Mouse (Mus musculus) limb, embryonic 14.5 days (tissue): Measurements from ENCODE around the gene Ppp2r5e. TPM values are rescaled to one million over a fixed set of nuclear protein-coding genes. Genes with fewer than 3 reads are reported as not detected.

Source experiments
- ATAC-seq: fragments of 200-750 bp; cut with Nextera tagmentation; 2 replicates; pipeline ENCODE4 v1.8.0; 2017; ENCODE audit warnings: low read depth, moderate number of reproducible peaks, moderate TSS enrichment; ENCODE audit not compliant: low FRiP score
- DNase-seq: peaks from one replicate; pipeline ENCODE4 v3.0.0-alpha.2; 2015; ENCODE audit warnings: low spot score
- H3K27ac ChIP-seq: fragments of 300-500 bp; sonication (generic); replicated peaks from 2 replicates; pipeline ENCODE4 v1.5.1; 2014; ENCODE audit warnings: low read depth, mild to moderate bottlenecking, low read length, moderate library complexity, mixed read lengths
- H3K27me3 ChIP-seq: fragments of 300-500 bp; sonication (generic); 2 replicates; pipeline ENCODE4 v1.6.1; 2014; ENCODE audit warnings: low read length, mixed read lengths; ENCODE audit not compliant: control insufficient read depth, insufficient read depth
- H3K36me3 ChIP-seq: fragments of 300-500 bp; sonication (generic); 2 replicates; pipeline ENCODE4 v1.6.1; 2014; ENCODE audit warnings: mild to moderate bottlenecking, low read length, moderate library complexity, mixed read lengths; ENCODE audit not compliant: control insufficient read depth, insufficient read depth
- H3K4me1 ChIP-seq: fragments of 300-500 bp; sonication (generic); 2 replicates; pipeline ENCODE4 v1.6.1; 2014; ENCODE audit warnings: antibody characterized with exemption, low read length, mixed read lengths; ENCODE audit not compliant: control insufficient read depth, insufficient read depth
- H3K4me2 ChIP-seq: fragments of 300-500 bp; sonication (generic); replicated peaks from 2 replicates; pipeline ENCODE4 v1.6.1; 2014; ENCODE audit warnings: low read depth, mild to moderate bottlenecking, low read length, moderate library complexity; ENCODE audit not compliant: severe bottlenecking
- H3K4me3 ChIP-seq: fragments of 300-500 bp; sonication (generic); replicated peaks from 2 replicates; pipeline ENCODE4 v1.5.1; 2014; ENCODE audit warnings: low read length
- H3K9ac ChIP-seq: fragments of 300-500 bp; sonication (generic); 2 replicates; pipeline ENCODE4 v1.6.1; 2014; ENCODE audit warnings: mild to moderate bottlenecking, low read depth, low read length, moderate library complexity; ENCODE audit not compliant: severe bottlenecking
- H3K9me3 ChIP-seq: fragments of 300-500 bp; sonication (generic); 2 replicates; pipeline ENCODE4 v1.6.1; 2016; ENCODE audit warnings: low read length; ENCODE audit not compliant: control insufficient read depth
- POLR2A ChIP-seq: fragments of 200-500 bp; IDR thresholded peaks from 2 replicates; pipeline ENCODE4 v1.8.0; 2012; ENCODE audit warnings: inconsistent platforms, mild to moderate bottlenecking, moderate library complexity, borderline replicate concordance; ENCODE audit not compliant: insufficient read depth, insufficient read length; ENCODE audit errors: extremely low read depth
- WGBS: fragments of 180-500 bp; shearing (Covaris S2); extraction: QIAGEN DNeasy Blood & Tissue Kit; methylation state at CpG from one replicate; pipeline ENCODE4 v1.1.7; 2014; 5-methylcytosine and 5-hydroxymethylcytosine counted together
- polyA plus RNA-seq, 2 experiments: library from polyadenylated mRNA; depleted of rRNA in 1 of 2; stranded (reverse) in 1 of 2; unstranded in 1 of 2; fragments of >200 nt; fragmentation: Nextera tagmentation in 1 of 2; extraction: Ambion mirVana in 1 of 2; gene quantifications; 2 replicates each; pipeline versions ENCODE4 v1.2.1 to v1.2.3; 2012 to 2014

Ppp2r5e gene
- polyA plus RNA-seq, 2 experiments, result 17.6 to 27.3 TPM

DNA sequence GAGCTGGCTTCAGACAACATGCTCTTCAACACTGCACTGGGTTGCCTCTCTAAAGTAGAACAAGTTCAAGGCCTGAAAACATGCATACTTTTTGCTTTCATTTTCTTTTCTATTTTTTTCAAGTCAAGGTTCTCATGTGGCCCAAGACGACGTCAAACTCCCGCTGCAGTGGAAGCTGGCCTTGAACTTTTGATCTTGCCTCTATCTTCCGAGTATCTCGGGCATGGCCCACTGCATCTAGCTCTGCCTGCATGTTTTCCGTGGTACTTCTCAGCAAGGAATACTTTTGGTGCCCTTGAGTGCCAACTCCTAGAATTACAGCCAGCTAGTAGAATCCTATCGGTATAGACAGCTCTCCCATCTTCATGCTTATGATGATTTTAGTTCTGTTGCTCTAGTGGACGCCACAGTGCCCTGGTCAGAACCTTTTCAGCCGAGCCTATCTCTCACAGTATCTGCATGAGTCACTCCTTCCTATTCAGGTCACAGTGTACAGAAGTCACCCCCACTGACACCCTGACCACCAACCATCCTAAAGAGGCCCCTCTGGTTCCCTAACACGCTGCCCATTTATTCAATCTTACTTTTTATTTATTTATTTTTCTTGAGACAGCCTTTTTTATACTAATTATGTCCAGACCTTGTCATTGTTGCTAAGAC lies 39.9 kb upstream of the Ppp2r5e start:
- H3K27me3 ChIP-seq, result no peaks in the 10 kb centered on the region
- no peak overlapping the region for H3K4me3 ChIP-seq
- H3K9me3 ChIP-seq, result no peaks in the 10 kb centered on the region
- H3K9ac ChIP-seq, result no peak overlapping the region
- H3K4me1 ChIP-seq, result no peaks in the 10 kb centered on the region
- H3K36me3 ChIP-seq, result peaks cover 7% of the 10 kb centered on the region; the same call in 1 of the 2 replicates
- WGBS, result 94% methylated on average over 10 of the region's 10 CpGs
- ATAC-seq (no peak), DNase-seq (no peak)
- no peak overlapping the region for H3K4me2 ChIP-seq
- H3K27ac ChIP-seq, result no peak overlapping the region
- no peak for TF ChIP-seq POLR2A

- ATAC-seq (no peak), DNase-seq (no peak)
- no peak for TF ChIP-seq POLR2A
- 50% methylated on average over 1 of the region's 1 CpGs for WGBS
- H3K27ac ChIP-seq, result no peak overlapping the region
- no peak overlapping the region for H3K4me3 ChIP-seq
- H3K36me3 ChIP-seq, result peaks cover 7% of the 10 kb centered on the region; the same call in 1 of the 2 replicates
- H3K4me2 ChIP-seq, result no peak overlapping the region
- no peaks in the 10 kb centered on the region for H3K4me1 ChIP-seq
- no peak overlapping the region for H3K9ac ChIP-seq
- H3K9me3 ChIP-seq, result no peaks in the 10 kb centered on the region
- H3K27me3 ChIP-seq, result no peaks in the 10 kb centered on the region
Measured at GRCm38 (mm10) chr12:75629618-75630017, 33.6 kb upstream of the Ppp2r5e start.

- Histone ChIP-seq H3K27me3 (no peaks in the 10 kb centered on the region), H3K4me1 (no peaks in the 10 kb centered on the region), H3K36me3 (no peaks in the 10 kb centered on the region), H3K27ac (no peak overlapping the region), H3K4me3 (no peak overlapping the region), H3K9ac (no peak overlapping the region), H3K9me3 (no peaks in the 10 kb centered on the region), H3K4me2 (no peak overlapping the region)
- TF ChIP-seq POLR2A, result no peak
- ATAC-seq (no peak), DNase-seq (no peak)
- WGBS, result 88% methylated on average over 5 of the region's 5 CpGs
Measured at GRCm38 (mm10) chr12:75623292-75623691, 27.2 kb upstream of the Ppp2r5e start.

DNA sequence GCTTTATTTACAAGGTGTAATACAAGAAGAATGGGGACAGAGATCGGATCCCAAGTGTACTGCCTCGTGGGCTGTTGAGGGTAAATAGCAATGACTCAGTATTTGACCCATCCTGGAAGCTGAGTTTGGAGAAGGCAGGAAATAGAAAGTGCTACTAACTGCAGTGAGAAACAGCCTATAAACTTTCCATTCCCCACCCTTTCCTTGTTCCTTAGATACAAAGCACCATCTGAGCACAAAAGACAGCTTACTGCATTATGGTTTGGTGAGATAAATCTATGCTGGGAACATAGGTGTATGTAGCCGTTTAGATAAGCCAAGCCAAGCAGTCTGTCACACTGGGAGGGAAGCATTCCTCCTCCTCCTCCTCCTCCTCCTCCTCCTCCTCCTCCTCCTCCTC lies 26.8 kb upstream of the Ppp2r5e start:
- H3K27me3 ChIP-seq, result no peaks in the 10 kb centered on the region

GRCm38 (mm10) chr12:75616841-75617240 lies 20.8 kb upstream of the Ppp2r5e start:
- no peak overlapping the region for H3K4me3 ChIP-seq
- no peak for DNase-seq
- H3K4me2 ChIP-seq, result no peak overlapping the region
- WGBS, result 63% methylated on average over 8 of the region's 8 CpGs
- no peaks in the 10 kb centered on the region for H3K36me3 ChIP-seq
- no peak for TF ChIP-seq POLR2A
- no peak overlapping the region for H3K27ac ChIP-seq
- ATAC-seq, result no peak
- H3K9ac ChIP-seq, result no peak overlapping the region
- no peaks in the 10 kb centered on the region for H3K4me1 ChIP-seq
- no peaks in the 10 kb centered on the region for H3K27me3 ChIP-seq
- H3K9me3 ChIP-seq, result no peaks in the 10 kb centered on the region

More for the DNA sequence above, 26.8 kb upstream of the Ppp2r5e start:
- no peak for DNase-seq
- no peak for ATAC-seq
- H3K9ac ChIP-seq, result no peak overlapping the region
- TF ChIP-seq POLR2A, result no peak
- H3K4me3 ChIP-seq, result no peak overlapping the region
- no peaks in the 10 kb centered on the region for H3K36me3 ChIP-seq
- no peaks in the 10 kb centered on the region for H3K4me1 ChIP-seq
- H3K27ac ChIP-seq, result no peak overlapping the region
- WGBS, result 53% methylated on average over 3 of the region's 3 CpGs
- no peak overlapping the region for H3K4me2 ChIP-seq
- no peaks in the 10 kb centered on the region for H3K9me3 ChIP-seq
